Mouse (Mus musculus) stomach, embryonic 15.5 days (tissue): ENCODE results near the gene H2-DMb1. TPM values are rescaled to one million over a fixed set of nuclear protein-coding genes. Genes with fewer than 3 reads are reported as not detected.
A peak's percentile ranks its signal among the peaks of the same experiment; 100 is the strongest.

Experiments
- ATAC-seq: fragments of 200-750 bp; cut with Nextera tagmentation; 2 replicates; pipeline ENCODE4 v1.8.0; 2017; ENCODE audit warnings: low read depth, moderate number of reproducible peaks, moderate TSS enrichment; ENCODE audit not compliant: insufficient read depth, low FRiP score
- H3K27ac ChIP-seq: fragments of 300-500 bp; sonication (generic); 2 replicates; pipeline ENCODE4 v1.5.1; 2015; ENCODE audit warnings: mild to moderate bottlenecking, inconsistent platforms
- H3K27me3 ChIP-seq: fragments of 300-500 bp; sonication (generic); replicated peaks from 2 replicates; pipeline ENCODE4 v1.6.1; 2015; ENCODE audit warnings: inconsistent platforms
- H3K36me3 ChIP-seq: fragments of 300-500 bp; sonication (generic); 2 replicates; pipeline ENCODE4 v1.6.1; 2015; ENCODE audit warnings: inconsistent platforms
- H3K4me1 ChIP-seq: fragments of 300-500 bp; sonication (generic); 2 replicates; pipeline ENCODE4 v1.6.1; 2015; ENCODE audit warnings: inconsistent platforms
- H3K4me2 ChIP-seq: fragments of 300-500 bp; sonication (generic); 2 replicates; pipeline ENCODE4 v1.6.1; 2015; ENCODE audit warnings: mild to moderate bottlenecking, inconsistent platforms
- H3K4me3 ChIP-seq: fragments of 300-500 bp; sonication (generic); replicated peaks from 2 replicates; pipeline ENCODE4 v1.5.1; 2015; ENCODE audit warnings: inconsistent platforms
- H3K9ac ChIP-seq: fragments of 300-500 bp; sonication (generic); 2 replicates; pipeline ENCODE4 v1.6.1; 2015; ENCODE audit warnings: inconsistent platforms
- H3K9me3 ChIP-seq: fragments of 300-500 bp; sonication (generic); 2 replicates; pipeline ENCODE4 v1.6.1; 2016; ENCODE audit warnings: inconsistent platforms
- WGBS: fragments of 180-500 bp; shearing (Covaris S2); methylation state at CpG from one replicate; pipeline ENCODE4 v1.1.7; 2015; 5-methylcytosine and 5-hydroxymethylcytosine counted together
- polyA plus RNA-seq: library from polyadenylated mRNA; unstranded; fragments of >200 nt; fragmentation: Nextera tagmentation; extraction: Ambion mirVana; gene quantifications from 2 replicates; pipeline ENCODE4 v1.2.1, GENCODE M21; 2015

The H2-DMb1 gene
- polyA plus RNA-seq, 1 experiment from 2014 or later: 2.8 TPM

DNA sequence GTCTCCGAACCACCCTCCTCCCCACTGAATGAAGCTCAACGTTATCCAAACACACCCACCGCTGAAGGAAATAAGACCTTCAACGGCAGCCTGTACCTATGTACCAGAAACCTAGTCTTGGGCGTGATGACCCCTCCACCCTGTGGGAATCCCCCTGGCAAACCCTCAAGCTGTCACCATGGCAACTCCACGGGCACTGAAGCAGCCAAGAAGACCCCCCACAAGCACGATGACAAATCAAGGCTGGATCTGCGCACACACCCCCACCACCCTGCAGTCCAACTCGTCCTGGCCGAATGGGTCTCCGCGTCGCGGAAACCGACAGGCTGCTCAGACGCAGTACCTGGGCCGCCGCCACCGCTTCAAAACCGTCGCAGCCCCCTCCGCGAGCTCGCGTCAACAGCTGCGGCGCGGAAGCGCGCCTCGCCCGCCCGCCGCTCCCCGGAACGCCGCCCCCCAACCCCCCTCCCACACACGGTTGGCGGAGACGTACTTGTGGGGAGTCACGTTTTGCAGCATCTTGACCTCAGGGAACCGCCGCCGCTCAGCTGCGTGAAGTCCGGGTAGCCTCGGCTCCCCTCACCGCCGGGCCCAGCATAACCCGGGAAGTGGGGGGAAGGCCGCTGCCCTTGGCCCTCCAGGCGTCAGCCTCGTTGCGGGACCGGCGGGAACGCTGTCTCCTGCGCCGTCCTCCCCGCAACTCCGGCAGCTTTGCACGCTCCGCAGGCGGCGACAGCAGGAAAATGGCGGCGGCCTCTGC, 34.6 kb upstream of the H2-DMb1 start:
- Histone ChIP-seq H3K4me2 (peak overlapping the region; percentile 79), H3K36me3 (peaks cover 43% of the 10 kb centered on the region), H3K4me1 (peaks cover 24% of the 10 kb centered on the region), H3K4me3 (peak overlapping the region; percentile 80), H3K27me3 (no peaks in the 10 kb centered on the region), H3K27ac (peak overlapping the region; percentile 75), H3K9ac (peak overlapping the region; percentile 77), H3K9me3 (no peaks in the 10 kb centered on the region)
- no peak for ATAC-seq
- WGBS: under 1% methylated on average over 67 of the region's 67 CpGs

DNA sequence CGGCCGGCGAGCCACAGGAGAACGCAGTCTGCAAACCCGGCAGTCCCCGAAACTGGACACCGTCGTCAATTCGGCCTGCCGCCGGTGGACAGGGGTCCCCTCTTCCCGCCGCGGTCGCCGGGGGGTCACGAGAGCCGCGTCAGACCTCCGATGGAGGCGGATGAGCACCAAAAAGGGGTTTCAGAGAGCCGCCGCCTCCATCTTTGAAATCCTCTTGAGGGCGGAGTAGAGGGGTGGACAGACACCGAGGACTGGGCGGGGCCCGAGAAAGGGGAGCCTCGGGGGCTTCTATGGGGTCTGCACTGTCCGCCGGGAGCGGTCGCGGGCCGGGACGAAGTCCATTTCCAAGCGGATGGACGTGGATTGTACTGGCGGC, 34.0 kb upstream of the H2-DMb1 start:
- Histone ChIP-seq H3K4me2 (peak overlapping the region; percentile 79), H3K36me3 (peaks cover 38% of the 10 kb centered on the region), H3K27ac (peak overlapping the region; percentile 75), H3K27me3 (no peaks in the 10 kb centered on the region), H3K9ac (peak overlapping the region; percentile 77), H3K9me3 (no peaks in the 10 kb centered on the region), H3K4me3 (peak overlapping the region; percentile 80), H3K4me1 (peaks cover 28% of the 10 kb centered on the region)
- peak; percentile 27 for ATAC-seq
- WGBS: under 1% methylated on average over 38 of the region's 38 CpGs

DNA sequence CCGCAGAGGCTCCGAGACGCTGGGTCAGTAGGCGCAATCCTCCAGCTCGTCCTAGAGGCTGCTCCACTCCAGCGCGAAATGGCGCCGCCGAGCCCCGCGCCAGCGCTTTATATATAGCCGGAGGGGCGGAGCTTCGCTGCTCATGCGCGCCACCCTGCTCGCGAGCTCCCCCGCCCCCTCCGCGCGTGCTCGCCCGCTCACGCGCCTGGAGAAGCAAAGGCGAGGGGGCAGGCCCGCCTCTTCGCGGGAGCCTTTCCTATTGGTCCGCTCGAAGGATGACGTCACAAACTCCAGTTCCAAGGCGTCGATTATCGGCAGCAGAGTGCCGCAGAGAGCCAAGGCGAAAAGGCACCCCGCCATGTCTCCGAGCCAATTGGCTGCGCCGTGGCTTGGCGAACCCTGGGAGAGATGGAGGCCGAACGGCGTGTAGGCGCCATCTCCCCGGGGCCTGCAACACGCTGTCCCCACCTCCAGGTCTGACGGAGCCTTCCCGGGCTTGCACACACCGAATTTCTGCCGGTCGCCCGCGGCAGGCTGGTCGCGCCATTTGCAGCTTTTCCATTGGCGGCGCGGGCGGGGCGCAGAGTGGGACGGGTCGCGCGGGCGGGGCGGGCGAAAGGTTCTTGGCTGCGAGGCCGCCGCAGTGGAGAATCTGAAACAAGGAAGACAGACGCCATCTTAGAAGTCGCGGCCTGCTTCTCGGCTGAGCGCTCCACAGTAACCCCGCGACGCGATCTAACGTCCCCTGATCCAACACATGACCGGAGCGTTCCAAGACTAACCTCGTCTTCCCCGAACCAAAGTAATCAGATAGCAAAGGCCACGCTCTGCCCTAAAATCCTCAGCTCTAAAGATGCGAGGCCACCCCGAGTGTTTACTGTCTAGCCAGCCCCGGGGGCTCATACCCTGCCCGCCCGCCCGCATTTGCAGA, 33.4 kb upstream of the H2-DMb1 start, which contains the start of gene H2-DMa:
Gene H2-DMa (plus strand): TSS at position 293 of the 931 bp plus-strand sequence.
- peak; percentile 77 for ATAC-seq
- peaks cover 31% of the 10 kb centered on the region for H3K36me3 ChIP-seq
- peak within 1 kb of the TSS; percentile 100 for H3K27ac ChIP-seq
- H3K9ac ChIP-seq: peak within 1 kb of the TSS; percentile 89
- peaks cover 32% of the 10 kb centered on the region for H3K4me1 ChIP-seq
- H3K4me3 ChIP-seq: peak within 1 kb of the TSS; percentile 80
- H3K27me3 ChIP-seq: no peaks in the 10 kb centered on the region
- H3K9me3 ChIP-seq: no peaks in the 10 kb centered on the region
- peak within 1 kb of the TSS; percentile 79 for H3K4me2 ChIP-seq
- WGBS: under 1% methylated on average over 96 of the region's 96 CpGs

DNA sequence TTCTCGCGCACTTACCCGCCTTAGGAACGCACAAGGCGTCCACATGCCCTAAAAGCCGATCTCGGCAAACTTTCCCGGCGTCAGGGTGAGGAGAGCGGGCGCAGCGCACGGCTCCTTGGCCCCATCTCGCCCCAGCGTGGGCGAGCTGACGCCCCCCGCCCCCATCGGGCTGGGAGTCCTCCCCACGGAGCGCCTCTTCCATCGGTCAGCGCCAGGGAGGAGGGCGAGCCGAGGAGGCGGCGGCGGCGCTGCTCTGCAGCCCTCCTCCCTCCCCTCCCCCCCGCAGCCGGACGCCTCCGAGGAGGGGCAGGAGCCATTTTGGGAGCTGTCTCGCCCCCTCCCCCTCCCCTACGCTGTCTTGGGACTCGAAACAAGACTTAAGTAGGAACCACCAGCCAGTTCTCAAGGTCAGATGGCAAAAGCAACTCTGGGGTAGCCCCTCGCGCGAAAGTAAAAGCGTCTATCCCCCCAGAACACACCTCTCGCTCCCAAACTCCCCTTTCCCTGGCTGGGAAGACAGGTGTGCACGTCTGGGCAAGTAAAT, 32.6 kb upstream of the H2-DMb1 start:
- H3K4me2 ChIP-seq: peak overlapping the region; percentile 71
- H3K9ac ChIP-seq: peak overlapping the region; percentile 89
- under 1% methylated on average over 38 of the region's 42 CpGs for WGBS
- peaks cover 30% of the 10 kb centered on the region for H3K4me1 ChIP-seq
- H3K9me3 ChIP-seq: no peaks in the 10 kb centered on the region
- H3K36me3 ChIP-seq: peaks cover 24% of the 10 kb centered on the region
- H3K4me3 ChIP-seq: peak overlapping the region; percentile 80
- ATAC-seq: peak; percentile 23
- H3K27me3 ChIP-seq: no peaks in the 10 kb centered on the region
- H3K27ac ChIP-seq: peak overlapping the region; percentile 100

DNA sequence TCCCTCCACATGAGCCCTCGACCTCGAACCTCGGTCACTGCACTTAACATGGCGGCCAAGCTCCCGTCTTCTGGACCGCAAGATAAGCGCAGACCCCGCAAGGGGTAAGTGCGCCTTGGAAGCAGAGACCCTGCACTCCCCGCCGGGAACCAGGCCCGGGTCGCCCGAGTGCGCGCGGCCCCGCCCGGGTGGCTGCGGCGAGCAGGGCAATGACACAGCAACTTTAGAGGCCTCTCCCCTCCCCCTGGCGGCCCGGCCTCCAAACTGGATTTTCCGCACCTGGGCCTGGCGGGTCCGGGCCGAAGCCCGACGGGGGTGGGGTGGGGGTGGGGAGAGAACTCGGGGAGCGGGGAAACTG, 32.1 kb upstream of the H2-DMb1 start:
- H3K4me2 ChIP-seq: peak overlapping the region; percentile 71
- peak overlapping the region; percentile 80 for H3K4me3 ChIP-seq
- H3K27me3 ChIP-seq: no peaks in the 10 kb centered on the region
- peak; percentile 12; the same call in 1 of the 2 replicates for ATAC-seq
- H3K27ac ChIP-seq: peak overlapping the region; percentile 100
- WGBS: under 1% methylated on average over 30 of the region's 31 CpGs
- H3K36me3 ChIP-seq: peaks cover 19% of the 10 kb centered on the region
- no peaks in the 10 kb centered on the region for H3K9me3 ChIP-seq
- peak overlapping the region; percentile 89 for H3K9ac ChIP-seq
- H3K4me1 ChIP-seq: peaks cover 26% of the 10 kb centered on the region

DNA sequence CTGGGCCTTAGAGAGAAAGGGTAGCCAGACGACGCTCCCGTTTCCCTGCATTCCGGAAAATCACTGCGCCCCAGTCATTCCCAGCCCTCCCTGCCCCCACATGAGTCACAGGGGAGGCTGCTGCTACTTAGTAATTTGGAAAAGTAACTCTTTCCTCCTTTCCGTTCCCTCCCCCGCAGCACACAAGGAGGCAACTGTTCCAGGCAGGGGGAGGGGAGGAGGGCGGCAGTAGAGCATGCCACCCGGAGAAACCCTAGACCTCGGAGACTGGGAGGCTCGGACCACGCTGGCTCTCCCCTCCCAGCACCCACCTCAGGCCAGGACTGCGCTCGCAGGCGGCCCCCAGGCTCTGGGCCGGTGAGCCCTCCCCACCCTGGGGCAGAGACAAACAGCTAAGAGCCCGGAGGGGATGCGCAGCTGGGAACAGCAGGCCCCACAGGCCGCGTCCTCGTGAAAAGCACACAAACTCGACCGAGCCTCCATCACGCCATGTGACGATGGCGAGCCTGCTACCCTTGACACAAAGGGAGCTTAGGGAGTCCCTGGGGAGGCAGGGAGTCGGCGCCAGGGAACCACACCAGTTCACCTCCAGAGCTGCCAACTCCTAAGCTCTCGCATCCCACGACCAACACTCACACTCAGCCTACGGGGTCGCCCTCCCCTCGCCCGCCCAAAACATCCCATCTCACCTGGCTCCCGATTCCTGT, 31.5 kb upstream of the H2-DMb1 start:
- 0% methylated on average over 32 of the region's 35 CpGs for WGBS
- H3K27me3 ChIP-seq: no peaks in the 10 kb centered on the region
- peak overlapping the region; percentile 80 for H3K4me3 ChIP-seq
- peaks cover 18% of the 10 kb centered on the region for H3K36me3 ChIP-seq
- peak; percentile 17; the same call in 1 of the 2 replicates for ATAC-seq
- H3K4me1 ChIP-seq: peaks cover 22% of the 10 kb centered on the region
- H3K27ac ChIP-seq: peak overlapping the region; percentile 100
- peak overlapping the region; percentile 71 for H3K4me2 ChIP-seq
- H3K9ac ChIP-seq: peak overlapping the region; percentile 89
- H3K9me3 ChIP-seq: no peaks in the 10 kb centered on the region

DNA sequence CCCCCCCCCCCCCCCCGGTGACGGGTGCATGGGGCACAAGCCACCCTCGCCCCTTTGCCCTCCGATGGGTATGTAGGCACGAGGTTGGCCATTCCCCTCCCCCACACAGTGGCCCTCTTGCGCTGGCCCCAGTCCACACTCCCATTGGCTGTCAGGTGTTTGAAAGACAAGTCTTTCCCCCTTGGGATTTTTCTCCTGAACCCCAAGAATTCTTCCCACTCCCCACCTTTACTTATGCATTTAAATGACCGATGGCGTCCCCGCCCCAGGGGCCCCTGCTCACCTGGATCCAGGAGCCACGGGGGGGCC, 31.0 kb upstream of the H2-DMb1 start:
- Histone ChIP-seq H3K27me3 (no peaks in the 10 kb centered on the region), H3K27ac (peak overlapping the region; percentile 100), H3K4me1 (peaks cover 20% of the 10 kb centered on the region), H3K36me3 (peaks cover 19% of the 10 kb centered on the region), H3K9me3 (no peaks in the 10 kb centered on the region), H3K4me2 (peak overlapping the region; percentile 71), H3K4me3 (peak overlapping the region; percentile 80), H3K9ac (peak overlapping the region; percentile 89)
- no peak for ATAC-seq
- 1% methylated on average over 10 of the region's 10 CpGs for WGBS

DNA sequence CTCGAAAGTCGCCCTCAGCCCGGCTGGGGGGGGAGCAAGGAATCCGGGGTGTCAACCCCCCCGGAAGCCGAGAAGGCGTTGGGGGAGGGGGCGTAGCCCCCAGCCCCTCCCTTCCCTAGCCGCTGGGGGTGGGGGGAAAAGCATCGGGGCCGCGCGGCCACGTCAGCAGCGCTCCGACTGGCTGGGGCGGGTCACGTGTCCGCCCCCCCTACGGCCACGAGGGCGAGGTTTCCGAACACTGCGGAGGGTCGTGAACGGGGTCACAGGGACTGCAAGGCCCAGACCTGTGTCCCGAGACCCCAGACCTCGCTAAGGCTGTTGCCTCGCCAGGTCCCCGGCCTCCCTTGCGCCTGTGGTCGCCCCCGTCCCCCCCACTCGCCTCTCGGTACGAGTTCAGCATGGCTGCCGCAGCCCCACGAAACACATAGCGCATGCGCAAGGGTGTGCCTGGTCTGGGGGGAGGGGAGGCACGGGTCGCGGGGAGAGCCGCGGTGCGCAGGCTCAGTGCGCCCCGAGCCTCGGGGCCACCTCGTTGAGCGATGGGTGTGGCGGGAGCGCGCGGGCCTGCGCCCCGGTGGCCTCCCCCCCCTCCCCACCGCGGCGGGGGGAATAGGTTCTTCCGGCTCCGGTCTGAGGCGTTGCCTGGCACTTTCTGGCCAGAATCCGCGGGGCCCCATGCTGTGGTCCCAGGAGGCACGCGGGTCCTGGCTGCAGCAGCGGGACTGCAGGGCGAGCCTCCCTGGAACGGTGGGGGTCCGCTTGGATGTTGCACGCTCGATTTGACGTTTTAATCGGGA, 30.5 kb upstream of the H2-DMb1 start, which contains the start of gene Brd2:
Gene Brd2 (minus strand): TSS at position 447 of the 797 bp plus-strand sequence.
- peak within 1 kb of the TSS; percentile 89 for H3K9ac ChIP-seq
- H3K36me3 ChIP-seq: peaks cover 17% of the 10 kb centered on the region
- H3K4me3 ChIP-seq: peak within 1 kb of the TSS; percentile 80
- H3K27me3 ChIP-seq: no peaks in the 10 kb centered on the region
- no peaks in the 10 kb centered on the region for H3K9me3 ChIP-seq
- peak within 1 kb of the TSS; percentile 100 for H3K27ac ChIP-seq
- WGBS: under 1% methylated on average over 70 of the region's 75 CpGs
- H3K4me1 ChIP-seq: peaks cover 21% of the 10 kb centered on the region
- peak; percentile 56 for ATAC-seq
- H3K4me2 ChIP-seq: peak within 1 kb of the TSS; percentile 71

DNA sequence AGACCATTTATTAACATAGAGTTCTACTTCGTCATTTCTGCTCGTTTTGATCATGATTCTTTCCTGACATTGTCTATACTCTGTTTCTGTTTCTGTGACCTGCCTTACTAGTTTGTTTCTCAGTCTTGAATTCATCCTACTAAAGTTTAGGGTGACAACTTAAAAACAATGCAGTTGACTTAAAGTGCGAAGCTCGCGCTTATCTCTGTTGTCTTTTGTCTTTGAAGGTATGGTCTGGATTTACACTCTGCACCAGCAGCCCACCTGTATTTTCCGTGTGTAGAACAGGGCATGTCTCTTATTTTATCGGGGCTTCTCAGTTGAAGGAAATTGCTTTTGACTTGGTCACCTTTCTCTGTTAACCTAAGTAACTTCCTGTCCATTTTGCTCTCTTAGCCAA, 29.8 kb upstream of the H2-DMb1 start:
- no peak for ATAC-seq
- Histone ChIP-seq H3K4me3 (peak overlapping the region; percentile 80), H3K36me3 (peaks cover 17% of the 10 kb centered on the region), H3K9me3 (no peaks in the 10 kb centered on the region), H3K27ac (peak overlapping the region; percentile 100), H3K4me1 (peaks cover 25% of the 10 kb centered on the region), H3K4me2 (peak overlapping the region; percentile 71), H3K27me3 (no peaks in the 10 kb centered on the region), H3K9ac (peak overlapping the region; percentile 53; the same call in 1 of the 2 replicates)
- under 1% methylated on average over 7 of the region's 7 CpGs for WGBS

DNA sequence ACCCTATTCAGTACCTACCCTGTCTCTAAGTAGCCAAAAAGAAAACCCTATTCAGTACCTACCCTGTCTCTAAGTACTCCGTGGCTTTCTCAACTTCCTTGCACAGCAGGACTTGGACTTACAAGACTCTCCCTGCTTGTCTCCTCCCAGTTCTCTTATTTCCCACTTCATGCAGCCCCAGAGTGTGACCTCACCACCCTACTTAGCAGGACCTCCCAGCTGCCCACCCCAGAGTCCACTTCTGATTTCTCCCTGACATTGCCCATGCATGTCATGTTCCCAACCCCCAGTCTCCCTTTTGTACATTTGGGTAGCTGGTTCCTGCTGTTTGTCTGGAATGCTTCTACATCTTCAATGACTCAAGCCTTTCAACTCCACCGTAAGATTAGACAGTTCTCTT, 29.4 kb upstream of the H2-DMb1 start:
- Histone ChIP-seq H3K4me2 (peak overlapping the region; percentile 71), H3K9me3 (no peaks in the 10 kb centered on the region), H3K4me1 (peaks cover 28% of the 10 kb centered on the region), H3K27me3 (no peaks in the 10 kb centered on the region), H3K27ac (peak overlapping the region; percentile 100), H3K9ac (no peak overlapping the region; the same call in 1 of the 2 replicates), H3K4me3 (peak overlapping the region; percentile 80), H3K36me3 (peaks cover 13% of the 10 kb centered on the region)
- WGBS: 3% methylated on average over 2 of the region's 2 CpGs
- ATAC-seq: no peak
